Mouse (Mus musculus) thymus, adult 2 months (tissue): ENCODE data around the gene Exosc9.

ENCODE experiments used
- CTCF ChIP-seq: fragments of 200-500 bp; IDR thresholded peaks from 2 replicates; pipeline ENCODE4 v1.5.1; 2012; ENCODE audit warnings: mild to moderate bottlenecking, control low read depth, low read length, moderate library complexity, borderline replicate concordance; ENCODE audit not compliant: control insufficient read depth, poor library complexity, insufficient read depth; ENCODE audit errors: extremely low read depth
- POLR2A ChIP-seq: fragments of 200-500 bp; IDR thresholded peaks from 2 replicates; pipeline ENCODE4 v1.6.1; 2012; ENCODE audit warnings: mild to moderate bottlenecking, low read length, control low read depth, moderate library complexity; ENCODE audit not compliant: control insufficient read depth, poor library complexity, insufficient read depth; ENCODE audit errors: extremely low read depth

DNA sequence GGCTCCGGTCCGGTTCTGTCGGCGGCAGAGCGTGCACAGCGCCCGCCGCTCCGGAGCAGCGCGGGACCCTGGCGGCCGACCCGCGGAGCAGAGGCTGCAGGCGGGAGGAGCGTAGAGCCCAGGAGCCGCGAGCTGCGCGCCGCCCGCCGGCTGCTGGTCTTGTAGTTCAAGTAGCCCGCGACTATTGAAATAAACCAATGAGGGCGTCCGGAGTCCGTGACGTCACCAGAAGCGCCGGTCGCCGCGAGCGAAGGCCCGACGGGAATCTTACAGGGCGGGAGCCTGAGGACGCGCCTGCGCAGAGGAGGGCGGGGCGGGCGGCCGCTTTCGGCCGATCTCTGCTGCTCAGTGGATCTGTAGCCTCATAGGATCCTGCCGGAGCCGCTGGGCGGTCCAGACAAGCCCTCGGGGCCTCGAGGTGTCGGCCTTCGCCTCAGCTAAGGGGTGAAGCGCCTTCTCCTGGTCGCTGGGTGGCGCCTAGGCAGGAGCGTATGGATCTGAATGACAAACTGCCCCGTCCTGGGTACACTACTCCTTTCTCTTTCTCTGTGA lies 19.5 kb downstream of the Exosc9 start, which contains the start of gene Ccna2:
- TF ChIP-seq CTCF = peak; percentile 62; the same call in 1 of the 2 replicates
- peak; percentile 57 for TF ChIP-seq POLR2A
